Mouse (Mus musculus) stomach, embryonic 14.5 days (tissue): ENCODE measurements around the gene Tgfbr3. TPM values are rescaled to one million over a fixed set of nuclear protein-coding genes. Genes with fewer than 3 reads are reported as not detected.

Source experiments
- ATAC-seq: fragments of 200-750 bp; cut with Nextera tagmentation; 2 replicates; pipeline ENCODE4 v1.8.0; 2017; ENCODE audit warnings: low read depth, moderate TSS enrichment; ENCODE audit not compliant: insufficient number of reproducible peaks, insufficient read depth, low FRiP score
- H3K27ac ChIP-seq: fragments of 300-500 bp; sonication (generic); 2 replicates; pipeline ENCODE4 v1.5.1; 2014; ENCODE audit warnings: mild to moderate bottlenecking, low read length, moderate library complexity, mixed read lengths
- H3K27me3 ChIP-seq: fragments of 300-500 bp; sonication (generic); 2 replicates; pipeline ENCODE4 v1.6.1; 2014; ENCODE audit warnings: low read length, control low read depth, mixed read lengths; ENCODE audit not compliant: control insufficient read depth, insufficient read depth
- H3K36me3 ChIP-seq: fragments of 300-500 bp; sonication (generic); 2 replicates; pipeline ENCODE4 v1.6.1; 2014; ENCODE audit warnings: mild to moderate bottlenecking, control low read depth, low read length, moderate library complexity, mixed read lengths; ENCODE audit not compliant: control insufficient read depth, insufficient read depth
- H3K4me1 ChIP-seq: fragments of 300-500 bp; sonication (generic); 2 replicates; pipeline ENCODE4 v1.6.1; 2014; ENCODE audit warnings: low read length, control low read depth, mixed read lengths; ENCODE audit not compliant: control insufficient read depth, insufficient read depth
- H3K4me2 ChIP-seq: fragments of 300-500 bp; sonication (generic); replicated peaks from 2 replicates; pipeline ENCODE4 v1.6.1; 2014; ENCODE audit warnings: low read depth, low read length, control low read depth
- H3K4me3 ChIP-seq: fragments of 300-500 bp; sonication (generic); 2 replicates; pipeline ENCODE4 v1.5.1; 2014; ENCODE audit warnings: low read depth, low read length, control low read depth
- H3K9ac ChIP-seq: fragments of 300-500 bp; sonication (generic); replicated peaks from 2 replicates; pipeline ENCODE4 v1.6.1; 2014; ENCODE audit warnings: low read depth, mild to moderate bottlenecking, control low read depth, low read length, moderate library complexity, mixed read lengths
- H3K9me3 ChIP-seq: fragments of 300-500 bp; sonication (generic); 2 replicates; pipeline ENCODE4 v1.6.1; 2016; ENCODE audit warnings: low read depth, low read length, control low read depth; ENCODE audit not compliant: control insufficient read depth
- WGBS: fragments of 180-500 bp; shearing (Covaris S2); extraction: QIAGEN DNeasy Blood & Tissue Kit; methylation state at CpG from one replicate; pipeline ENCODE4 v1.1.7; 2014; 5-methylcytosine and 5-hydroxymethylcytosine counted together
- polyA plus RNA-seq: library from polyadenylated mRNA; unstranded; fragments of >200 nt; fragmentation: Nextera tagmentation; extraction: Ambion mirVana; gene quantifications from 2 replicates; pipeline ENCODE4 v1.2.1, GENCODE M21; 2014

The Tgfbr3 gene
- polyA plus RNA-seq, 1 experiment from 2014 or later: 34.5 TPM

GRCm38 (mm10) chr5:107204306-107204705 lies 85.1 kb downstream of the Tgfbr3 start:
- Histone ChIP-seq H3K4me1 (peaks cover 31% of the 10 kb centered on the region), H3K27me3 (no peaks in the 10 kb centered on the region), H3K4me3 (no peak overlapping the region), H3K27ac (no peak overlapping the region), H3K9me3 (no peaks in the 10 kb centered on the region), H3K9ac (no peak overlapping the region), H3K36me3 (no peaks in the 10 kb centered on the region), H3K4me2 (no peak overlapping the region)
- no peak for ATAC-seq

DNA sequence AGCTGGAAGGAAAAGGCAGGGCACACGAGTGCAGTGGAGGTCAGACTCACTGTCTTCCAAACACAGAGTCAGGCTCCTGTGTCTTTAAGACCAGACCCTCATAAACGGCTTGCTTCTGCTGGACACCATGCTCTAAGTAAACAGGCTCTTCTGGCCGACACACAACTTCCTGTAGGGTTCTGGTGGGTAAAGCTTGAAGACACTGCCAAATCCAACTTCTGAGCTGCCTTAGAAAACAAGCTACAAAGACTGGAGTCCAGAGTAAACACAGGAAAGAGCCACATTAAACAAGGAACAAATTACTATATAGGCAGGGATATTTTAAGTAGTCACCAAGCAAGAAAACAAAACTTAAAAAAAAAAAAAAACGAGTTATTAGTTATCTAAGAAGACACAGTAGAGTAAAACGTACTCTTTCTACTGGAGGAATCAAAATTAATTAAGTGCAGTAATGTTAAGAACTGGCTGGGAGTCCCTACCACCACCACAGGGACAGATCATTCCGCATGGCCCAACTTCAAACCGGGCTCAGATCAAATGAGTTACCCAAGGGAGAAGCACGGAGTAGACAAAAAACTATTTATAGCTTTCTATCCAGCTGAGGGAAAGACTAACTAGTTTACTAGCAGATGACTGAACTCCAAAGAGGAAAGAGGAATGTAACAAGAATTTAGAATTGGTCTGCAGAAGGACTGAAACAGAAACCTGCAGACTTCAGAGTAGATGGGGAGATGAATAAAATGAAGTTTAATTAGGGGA lies 86.4 kb downstream of the Tgfbr3 start:
- no peaks in the 10 kb centered on the region for H3K36me3 ChIP-seq
- no peaks in the 10 kb centered on the region for H3K9me3 ChIP-seq
- peak overlapping the region; percentile 6; the same call in 1 of the 2 replicates for H3K27ac ChIP-seq
- 32% methylated on average over 8 of the region's 8 CpGs for WGBS
- peaks cover 31% of the 10 kb centered on the region for H3K4me1 ChIP-seq
- H3K4me2 ChIP-seq: no peak overlapping the region
- ATAC-seq: no peak
- H3K27me3 ChIP-seq: no peaks in the 10 kb centered on the region
- H3K9ac ChIP-seq: no peak overlapping the region
- no peak overlapping the region for H3K4me3 ChIP-seq

DNA sequence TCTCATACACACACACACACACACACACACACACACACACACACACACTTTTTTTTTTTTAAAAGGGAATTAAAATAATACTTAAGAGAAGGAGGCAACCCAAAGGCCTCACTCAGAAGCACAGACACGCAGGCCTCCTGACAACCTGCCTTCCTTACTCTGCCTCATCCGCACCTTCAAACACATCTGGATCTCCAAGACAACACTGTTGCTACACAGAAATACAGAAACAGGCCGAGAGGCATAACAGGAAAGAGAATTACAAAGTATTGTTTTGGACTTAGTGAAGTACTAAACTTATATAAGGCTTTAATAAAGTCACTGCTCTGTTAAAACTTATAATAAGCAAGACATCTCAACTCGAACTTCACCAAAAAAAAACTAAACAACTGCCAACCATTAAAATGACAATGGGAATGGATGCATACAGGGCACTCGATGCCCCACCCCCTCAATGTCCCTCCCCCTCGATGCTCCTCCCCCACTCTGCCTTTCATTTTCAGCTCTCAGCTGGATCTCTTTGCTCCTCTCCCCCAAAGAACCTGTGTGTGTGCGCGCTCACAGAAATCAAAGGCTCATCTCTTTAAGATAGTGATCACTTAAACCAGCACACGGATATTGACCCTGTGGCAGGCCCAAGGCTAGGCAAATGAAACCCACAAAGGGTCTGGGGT lies 87.8 kb downstream of the Tgfbr3 start:
- Histone ChIP-seq H3K9me3 (no peaks in the 10 kb centered on the region), H3K4me1 (peaks cover 31% of the 10 kb centered on the region), H3K27me3 (no peaks in the 10 kb centered on the region), H3K36me3 (no peaks in the 10 kb centered on the region), H3K4me3 (no peak overlapping the region), H3K9ac (no peak overlapping the region), H3K4me2 (no peak overlapping the region), H3K27ac (0 out of 2 replicates have a peak overlapping the region, but pooled peaks have one; percentile 58)
- no peak for ATAC-seq
- 53% methylated on average over 9 of the region's 9 CpGs for WGBS

- H3K9me3 ChIP-seq: no peaks in the 10 kb centered on the region
- H3K4me3 ChIP-seq: no peak overlapping the region
- H3K9ac ChIP-seq: no peak overlapping the region
- H3K27me3 ChIP-seq: no peaks in the 10 kb centered on the region
- 44% methylated on average over 12 of the region's 12 CpGs for WGBS
- peaks cover 38% of the 10 kb centered on the region for H3K4me1 ChIP-seq
- no peaks in the 10 kb centered on the region for H3K36me3 ChIP-seq
- H3K4me2 ChIP-seq: no peak overlapping the region
- H3K27ac ChIP-seq: peak overlapping the region; percentile 58; the same call in 1 of the 2 replicates
- no peak for ATAC-seq
These were observed 88.5 kb downstream of the Tgfbr3 start for GRCm38 (mm10) chr5:107200853-107201341.

DNA sequence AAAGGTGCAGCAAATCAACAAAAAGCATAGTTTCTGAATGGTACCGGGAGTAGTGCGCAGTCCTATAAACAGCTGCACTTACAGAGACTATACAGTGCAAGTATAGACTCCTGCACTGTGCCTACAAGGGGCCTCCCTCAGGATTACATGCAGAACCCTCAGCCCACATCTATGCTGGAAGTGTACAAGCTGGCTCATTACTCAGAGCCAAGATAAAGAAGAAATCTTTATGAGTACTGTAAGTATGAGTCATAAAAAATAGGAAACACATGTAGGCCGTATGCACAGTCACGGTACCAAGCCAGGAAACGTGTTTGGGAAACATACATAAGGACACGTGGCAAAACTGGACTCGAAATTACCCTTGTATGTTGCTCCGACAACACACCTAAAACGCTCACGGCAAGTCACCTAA lies 89.2 kb downstream of the Tgfbr3 start:
- Histone ChIP-seq H3K27me3 (no peaks in the 10 kb centered on the region), H3K4me2 (no peak overlapping the region; the same call in 1 of the 2 replicates), H3K27ac (peak overlapping the region; percentile 58; the same call in 1 of the 2 replicates), H3K9me3 (no peaks in the 10 kb centered on the region), H3K9ac (no peak overlapping the region), H3K4me1 (peaks cover 43% of the 10 kb centered on the region), H3K36me3 (no peaks in the 10 kb centered on the region), H3K4me3 (no peak overlapping the region)
- 49% methylated on average over 10 of the region's 10 CpGs for WGBS
- ATAC-seq: no peak

GRCm38 (mm10) chr5:107195751-107196395 lies 93.6 kb downstream of the Tgfbr3 start:
- Histone ChIP-seq H3K4me2 (no peak overlapping the region), H3K27ac (peak overlapping the region; percentile 52; the same call in 1 of the 2 replicates)

DNA sequence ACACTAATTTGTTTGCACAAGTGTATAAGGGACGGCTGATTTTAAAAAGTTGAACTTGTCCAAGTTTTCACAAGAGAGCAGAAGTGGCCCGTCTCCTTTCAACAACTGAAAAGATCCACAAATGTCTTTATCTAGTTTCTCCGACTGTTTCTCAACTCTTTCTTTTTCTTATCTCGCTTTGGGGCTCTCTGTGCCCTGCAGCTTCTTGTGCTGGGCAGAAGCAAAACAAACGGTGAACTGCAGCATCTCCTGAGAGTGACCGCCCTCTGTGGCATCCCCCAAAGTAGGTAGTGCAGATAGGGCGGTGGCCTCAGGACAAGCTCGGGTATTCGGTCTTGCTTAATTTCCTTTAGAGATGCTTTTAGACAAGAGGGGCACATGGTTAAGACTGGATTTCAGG lies 96.3 kb downstream of the Tgfbr3 start:
- Histone ChIP-seq H3K9ac (no peak overlapping the region), H3K27me3 (no peaks in the 10 kb centered on the region), H3K9me3 (no peaks in the 10 kb centered on the region), H3K36me3 (no peaks in the 10 kb centered on the region), H3K4me1 (peaks cover 15% of the 10 kb centered on the region), H3K4me3 (no peak overlapping the region), H3K4me2 (no peak overlapping the region), H3K27ac (no peak overlapping the region)
- no peak for ATAC-seq
- WGBS: 63% methylated on average over 9 of the region's 9 CpGs

More at GRCm38 (mm10) chr5:107195751-107196395, 93.6 kb downstream of the Tgfbr3 start:
- Histone ChIP-seq H3K36me3 (no peaks in the 10 kb centered on the region), H3K9me3 (no peaks in the 10 kb centered on the region), H3K27me3 (no peaks in the 10 kb centered on the region), H3K4me3 (no peak overlapping the region), H3K4me1 (peaks cover 24% of the 10 kb centered on the region), H3K9ac (no peak overlapping the region)
- WGBS: 20% methylated on average over 12 of the region's 12 CpGs
- ATAC-seq: no peak

- WGBS: 88% methylated on average over 7 of the region's 7 CpGs
- no peak overlapping the region for H3K4me3 ChIP-seq
- H3K27me3 ChIP-seq: no peaks in the 10 kb centered on the region
- H3K36me3 ChIP-seq: no peaks in the 10 kb centered on the region
- ATAC-seq: no peak
- peaks cover 15% of the 10 kb centered on the region for H3K4me1 ChIP-seq
- no peaks in the 10 kb centered on the region for H3K9me3 ChIP-seq
- H3K9ac ChIP-seq: no peak overlapping the region
- no peak overlapping the region for H3K4me2 ChIP-seq
- no peak overlapping the region for H3K27ac ChIP-seq
These were observed 97.1 kb downstream of the Tgfbr3 start for GRCm38 (mm10) chr5:107192372-107192771.
